Mouse (Mus musculus) cortical plate, adult 2 months (tissue): ENCODE measurements around the gene Spata13. TPM values are rescaled to one million over a fixed set of nuclear protein-coding genes. Genes with fewer than 3 reads are reported as not detected.

Experiments
- H3K27ac ChIP-seq: fragments of 200-500 bp; 2 replicates; pipeline ENCODE4 v1.5.1; 2012; ENCODE audit warnings: low read length, control low read depth, inconsistent platforms; ENCODE audit not compliant: insufficient read depth
- H3K4me1 ChIP-seq: fragments of 200-500 bp; 2 replicates; pipeline ENCODE4 v1.6.1; 2011; ENCODE audit warnings: low read length; ENCODE audit not compliant: control insufficient read depth, insufficient read depth
- H3K4me3 ChIP-seq: fragments of 200-500 bp; 2 replicates; pipeline ENCODE4 v1.5.1; 2011; ENCODE audit warnings: mild to moderate bottlenecking, low read length, control low read depth; ENCODE audit not compliant: insufficient read depth
- CTCF ChIP-seq: fragments of 200-500 bp; IDR thresholded peaks from 2 replicates; pipeline ENCODE4 v1.5.1; 2011; ENCODE audit warnings: mild to moderate bottlenecking, control low read depth, low read length; ENCODE audit not compliant: insufficient read depth; ENCODE audit errors: extremely low read depth
- POLR2A ChIP-seq: fragments of 200-500 bp; IDR thresholded peaks from 2 replicates; pipeline ENCODE4 v1.6.1; 2011; ENCODE audit warnings: mild to moderate bottlenecking, low read length, control low read depth; ENCODE audit not compliant: insufficient read depth; ENCODE audit errors: extremely low read depth
- polyA plus RNA-seq: library from polyadenylated mRNA; depleted of rRNA; stranded (reverse); fragments of >200 nt; gene quantifications from 2 replicates; pipeline ENCODE4 v1.2.3, GENCODE M21; 2012

The Spata13 gene
- polyA plus RNA-seq, 1 experiment, result 6.1 TPM

DNA sequence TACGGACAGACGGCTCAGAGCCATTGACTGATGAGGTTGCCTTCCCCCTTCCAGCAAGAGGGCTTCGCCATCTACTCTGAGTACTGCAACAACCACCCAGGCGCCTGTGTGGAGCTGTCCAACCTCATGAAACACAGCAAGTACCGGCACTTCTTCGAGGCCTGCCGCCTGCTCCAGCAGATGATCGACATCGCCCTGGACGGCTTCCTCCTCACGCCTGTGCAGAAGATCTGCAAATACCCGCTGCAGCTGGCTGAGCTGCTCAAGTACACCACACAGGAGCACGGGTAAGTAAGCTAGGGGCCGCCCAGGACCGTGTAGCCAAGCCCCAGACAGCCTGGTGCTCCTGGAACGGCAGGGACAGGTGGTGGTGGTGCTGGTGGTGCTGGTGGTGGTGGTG lies 117.8 kb downstream of the Spata13 start:
- H3K4me1 ChIP-seq, result no peaks in the 10 kb centered on the region
- H3K4me3 ChIP-seq, result no peak overlapping the region
- TF ChIP-seq CTCF (no peak), POLR2A (no peak)
- H3K27ac ChIP-seq, result no peak overlapping the region

DNA sequence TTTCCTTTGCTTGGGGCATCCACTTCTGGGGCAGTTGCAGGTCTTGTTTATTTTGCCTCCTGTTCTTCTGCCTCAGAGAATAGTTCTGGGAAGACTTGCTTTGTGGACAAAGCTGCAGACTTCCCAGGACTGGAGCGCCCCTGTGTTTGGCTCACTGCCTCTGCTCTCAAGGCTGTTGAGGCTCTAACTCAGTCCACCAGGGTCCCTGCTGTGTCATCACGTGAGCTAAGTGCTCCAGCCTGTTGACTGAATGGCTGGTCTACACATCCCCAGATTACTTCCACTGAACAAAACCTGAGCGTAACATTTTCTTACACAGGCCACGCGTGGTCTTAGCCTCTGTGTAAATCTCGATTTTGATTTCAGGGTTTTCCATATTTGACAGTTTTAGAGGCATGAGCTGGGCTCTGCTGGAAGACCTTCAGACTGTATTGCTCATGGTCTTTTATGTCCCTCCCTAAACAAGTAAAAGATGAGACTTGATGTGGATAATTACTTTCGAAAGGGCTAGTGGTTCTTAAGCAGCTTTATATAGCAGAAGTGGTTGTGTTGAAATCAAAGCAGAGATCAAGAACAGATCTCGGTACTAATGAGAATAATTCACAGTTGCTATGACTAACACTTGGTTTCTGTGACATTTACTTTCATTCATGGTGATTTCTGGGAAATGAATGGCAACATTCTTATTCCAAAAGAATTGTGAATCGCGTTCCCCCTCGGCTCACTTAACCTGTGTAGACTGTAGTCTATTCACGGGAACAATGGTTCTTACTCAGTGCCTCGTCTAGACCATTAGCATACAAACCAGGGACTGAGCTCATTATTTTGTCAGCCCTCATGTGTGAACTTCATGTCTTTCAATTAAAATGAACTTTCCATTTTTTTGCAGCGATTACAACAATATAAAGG lies 119.3 kb downstream of the Spata13 start:
- TF ChIP-seq CTCF (no peak), POLR2A (no peak)
- H3K27ac ChIP-seq, result no peak overlapping the region
- no peaks in the 10 kb centered on the region for H3K4me1 ChIP-seq
- H3K4me3 ChIP-seq, result no peak overlapping the region

DNA sequence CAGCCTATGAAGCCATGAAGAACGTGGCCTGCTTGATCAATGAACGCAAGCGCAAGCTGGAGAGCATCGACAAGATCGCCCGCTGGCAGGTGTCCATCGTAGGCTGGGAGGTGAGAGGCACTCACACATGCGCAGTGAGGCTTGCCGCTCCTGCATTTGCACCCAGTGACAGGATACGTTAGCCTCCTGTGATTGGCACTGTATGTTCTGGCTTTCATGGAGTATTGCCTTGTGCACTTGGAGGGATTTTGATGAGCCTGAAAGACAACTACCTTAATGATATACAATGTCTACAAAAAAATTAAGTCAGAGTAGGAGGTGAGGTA lies 120.0 kb downstream of the Spata13 start:
- H3K4me3 ChIP-seq, result no peak overlapping the region
- H3K27ac ChIP-seq, result no peak overlapping the region
- TF ChIP-seq POLR2A (no peak), CTCF (no peak)
- no peaks in the 10 kb centered on the region for H3K4me1 ChIP-seq

DNA sequence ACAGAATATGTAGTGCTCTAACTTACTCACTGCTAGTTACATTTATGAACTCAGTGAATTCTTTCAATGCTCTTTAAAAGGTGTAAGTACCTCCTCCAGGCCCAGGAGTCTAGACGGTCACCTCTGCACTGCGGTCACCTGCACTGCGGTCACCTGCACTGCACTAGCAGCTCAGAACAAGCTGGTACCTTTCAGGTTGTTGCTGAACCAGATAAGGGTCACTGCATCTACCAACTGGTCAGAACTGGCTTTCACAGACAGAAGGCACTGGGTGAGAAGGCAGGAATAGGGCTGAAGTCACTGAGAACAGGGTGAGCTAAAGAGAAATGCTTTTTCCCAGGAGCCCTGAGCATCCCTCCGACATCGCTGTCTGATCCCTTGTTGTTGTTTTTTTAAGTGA lies 120.9 kb downstream of the Spata13 start:
- no peak overlapping the region for H3K27ac ChIP-seq
- TF ChIP-seq CTCF, result no peak
- no peak for TF ChIP-seq POLR2A
- no peak overlapping the region for H3K4me3 ChIP-seq
- H3K4me1 ChIP-seq, result no peaks in the 10 kb centered on the region

DNA sequence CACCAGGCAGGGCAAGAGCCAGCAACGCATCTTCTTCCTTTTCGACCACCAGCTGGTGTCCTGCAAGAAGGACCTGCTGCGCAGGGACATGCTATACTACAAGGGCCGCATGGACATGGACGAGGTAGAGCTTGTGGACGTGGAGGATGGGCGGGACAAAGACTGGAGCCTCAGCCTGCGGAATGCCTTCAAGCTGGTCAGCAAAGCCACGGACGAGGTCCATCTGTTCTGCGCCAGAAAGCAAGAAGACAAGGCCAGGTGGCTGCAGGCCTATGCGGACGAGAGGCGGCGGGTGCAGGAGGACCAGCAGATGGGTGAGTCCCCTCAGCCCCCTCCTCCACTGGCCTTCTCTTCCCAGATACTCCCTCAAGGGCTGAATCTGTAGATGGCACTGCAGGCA lies 122.5 kb downstream of the Spata13 start:
- no peak overlapping the region for H3K4me3 ChIP-seq
- H3K4me1 ChIP-seq, result no peaks in the 10 kb centered on the region
- no peak overlapping the region for H3K27ac ChIP-seq
- TF ChIP-seq CTCF (no peak), POLR2A (no peak)

DNA sequence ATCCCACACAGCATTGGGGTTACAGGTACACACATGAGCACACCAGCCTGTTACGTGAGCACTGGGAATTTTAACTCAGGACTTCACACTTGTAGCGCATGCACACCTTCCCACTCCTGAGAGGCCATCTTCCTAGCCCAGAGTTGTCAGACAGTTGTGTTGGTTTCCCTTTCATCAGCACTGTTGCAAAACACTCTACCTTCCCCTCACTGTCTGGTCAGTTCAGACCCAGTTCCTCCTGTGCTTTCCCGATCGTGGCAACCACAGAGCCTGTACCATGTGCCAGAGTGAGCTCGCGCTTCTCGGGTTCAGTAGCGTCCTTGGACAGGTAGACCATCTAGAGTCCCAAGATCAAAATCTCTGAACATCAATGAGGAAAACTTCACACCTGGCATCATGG lies 123.5 kb downstream of the Spata13 start:
- no peak overlapping the region for H3K4me3 ChIP-seq
- H3K4me1 ChIP-seq, result no peaks in the 10 kb centered on the region
- TF ChIP-seq CTCF (no peak), POLR2A (no peak)
- no peak overlapping the region for H3K27ac ChIP-seq

DNA sequence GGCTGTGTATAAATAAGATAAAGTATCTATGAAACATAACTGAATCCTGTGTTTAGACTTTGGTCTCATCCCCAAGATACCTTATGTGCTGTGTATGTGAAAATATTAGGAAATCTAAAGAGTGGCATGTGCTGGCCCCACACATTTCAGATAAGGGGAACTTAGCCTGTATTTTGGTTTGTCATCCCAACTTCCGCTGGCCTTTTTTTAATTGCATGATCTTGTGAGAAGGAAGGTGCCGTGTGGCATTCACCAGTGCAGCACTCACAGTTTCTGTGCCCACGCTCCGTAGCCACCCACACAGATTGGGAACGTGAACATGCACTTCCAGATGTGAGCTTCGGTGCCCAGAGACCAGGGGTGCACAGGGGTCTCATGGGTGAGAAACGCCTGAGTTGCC lies 123.9 kb downstream of the Spata13 start:
- H3K4me3 ChIP-seq, result no peak overlapping the region
- no peak overlapping the region for H3K27ac ChIP-seq
- TF ChIP-seq POLR2A (no peak), CTCF (no peak)
- H3K4me1 ChIP-seq, result no peaks in the 10 kb centered on the region

DNA sequence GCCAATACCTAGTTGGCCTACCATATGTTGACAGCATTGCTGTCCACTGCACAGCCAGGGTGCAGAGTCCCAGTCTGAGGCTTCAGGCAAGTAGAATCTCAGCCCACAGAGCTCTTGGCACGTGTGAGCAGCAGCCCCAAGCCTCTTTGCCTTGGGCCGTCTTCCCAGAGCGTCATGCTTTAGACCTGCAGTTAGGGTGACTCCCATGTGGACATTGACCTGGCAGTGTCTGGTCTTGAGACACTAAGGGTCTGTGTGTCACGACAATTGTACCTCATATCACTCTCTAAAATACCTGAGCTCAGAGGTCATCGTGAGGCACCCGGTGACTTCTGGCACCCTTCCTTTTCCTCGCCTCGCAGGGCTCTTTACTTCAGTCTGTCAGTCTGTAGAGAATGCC lies 125.3 kb downstream of the Spata13 start:
- no peak overlapping the region for H3K27ac ChIP-seq
- no peaks in the 10 kb centered on the region for H3K4me1 ChIP-seq
- TF ChIP-seq CTCF (no peak), POLR2A (no peak)
- H3K4me3 ChIP-seq, result no peak overlapping the region

DNA sequence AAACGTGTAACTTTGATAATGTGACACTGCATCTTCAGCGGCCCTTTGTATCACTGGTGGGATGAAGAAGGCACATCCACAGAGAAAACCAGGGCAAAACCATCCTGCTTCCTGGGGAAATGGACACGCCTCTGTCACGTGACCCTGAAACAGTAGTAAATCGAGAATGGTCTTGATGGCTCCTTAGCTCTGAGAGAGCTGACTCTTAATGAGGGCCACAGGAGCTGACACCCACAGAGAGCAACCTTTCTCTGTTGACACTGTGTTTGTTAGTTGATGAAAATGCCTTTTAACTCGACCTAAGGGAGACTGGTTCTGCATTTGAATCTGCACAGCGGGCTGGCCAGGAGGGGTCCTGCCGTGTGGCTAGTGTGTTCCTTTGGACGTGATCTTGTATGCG lies 128.0 kb downstream of the Spata13 start:
- TF ChIP-seq POLR2A (no peak), CTCF (no peak)
- no peaks in the 10 kb centered on the region for H3K4me1 ChIP-seq
- H3K27ac ChIP-seq, result no peak overlapping the region
- no peak overlapping the region for H3K4me3 ChIP-seq

DNA sequence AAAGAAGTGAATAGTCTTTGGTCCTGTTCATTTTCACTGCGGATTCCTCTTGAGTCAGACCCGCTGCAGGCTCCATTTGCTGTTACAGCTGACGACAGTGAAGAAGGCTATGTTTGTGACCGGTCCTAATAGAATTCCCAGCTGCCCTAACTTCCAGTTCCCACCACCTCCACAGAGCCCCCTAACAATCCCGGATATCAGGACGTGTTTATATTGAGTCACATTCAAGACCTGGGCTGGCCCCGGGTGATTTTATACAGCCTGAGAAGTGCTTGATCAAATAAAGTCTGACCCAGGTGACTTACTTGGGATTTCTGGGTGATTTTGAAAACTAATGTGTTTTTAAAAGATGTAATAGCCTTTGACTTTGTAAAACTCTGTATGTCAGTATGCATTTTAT lies 129.0 kb downstream of the Spata13 start:
- no peak overlapping the region for H3K4me3 ChIP-seq
- H3K4me1 ChIP-seq, result no peaks in the 10 kb centered on the region
- H3K27ac ChIP-seq, result no peak overlapping the region
- TF ChIP-seq CTCF, result no peak
- TF ChIP-seq POLR2A, result no peak

DNA sequence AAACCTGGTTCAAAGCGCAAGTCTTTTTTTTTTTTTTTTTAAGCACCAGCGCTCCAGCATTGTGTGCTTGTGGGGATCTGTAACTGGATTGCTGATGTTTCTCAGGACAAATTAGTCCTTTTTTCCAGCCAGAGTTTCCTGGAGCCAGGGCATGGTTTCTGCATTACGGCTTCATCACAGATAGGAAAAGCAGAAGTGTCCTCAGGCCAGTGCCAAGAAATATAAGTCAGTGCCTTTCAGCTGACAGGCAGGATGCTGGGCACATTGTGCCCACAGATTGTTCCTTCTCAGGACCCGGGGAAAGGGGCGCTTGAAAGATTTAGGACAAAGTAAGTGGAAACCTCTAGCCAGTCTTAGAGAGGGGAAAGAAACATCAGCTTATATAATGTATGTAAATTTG lies 129.9 kb downstream of the Spata13 start:
- H3K27ac ChIP-seq, result no peak overlapping the region

More for the DNA sequence above, 129.9 kb downstream of the Spata13 start:
- H3K4me1 ChIP-seq, result no peaks in the 10 kb centered on the region
- TF ChIP-seq POLR2A, result no peak
- H3K4me3 ChIP-seq, result no peak overlapping the region
